Mouse (Mus musculus) heart, adult 2 months (tissue): ENCODE data around the gene Ptch2.

Source experiments
- CTCF ChIP-seq: fragments of 200-600 bp; IDR thresholded peaks from 2 replicates; pipeline ENCODE4 v1.8.1; 2022; ENCODE audit warnings: antibody characterized with exemption, mild to moderate bottlenecking, moderate library complexity
- EP300 ChIP-seq: fragments of 200-500 bp; IDR thresholded peaks from 2 replicates; pipeline ENCODE4 v1.6.1; 2011; ENCODE audit warnings: low read depth, low read length, control low read depth; ENCODE audit not compliant: insufficient read depth
- POLR2A ChIP-seq: fragments of 200-500 bp; IDR thresholded peaks from 2 replicates; pipeline ENCODE4 v1.6.1; 2011; ENCODE audit warnings: mild to moderate bottlenecking, low read depth, low read length, control low read depth; ENCODE audit not compliant: insufficient read depth

DNA sequence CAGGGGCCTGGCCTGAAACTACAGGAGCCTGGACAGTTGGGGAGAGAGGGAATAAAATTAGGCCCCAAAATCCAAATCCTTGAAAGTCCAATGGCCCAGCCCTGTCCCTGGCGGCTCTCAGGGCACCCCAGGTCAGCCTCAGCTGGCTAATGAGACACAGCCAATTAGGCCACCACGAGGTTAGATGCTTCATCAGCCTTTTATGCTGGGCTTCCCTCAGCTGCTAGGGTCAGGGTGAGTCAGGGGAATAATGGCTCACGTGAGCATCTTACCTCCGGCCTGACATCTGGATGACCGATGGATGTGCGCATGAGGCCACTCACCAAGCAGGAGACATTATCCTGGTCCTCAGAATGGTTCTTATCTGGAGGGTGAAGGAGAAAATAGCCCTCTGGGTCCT is 34.9 kb downstream of the Ptch2 start:
- no peak for TF ChIP-seq POLR2A
- no peak for TF ChIP-seq CTCF
- no peak for TF ChIP-seq EP300
